Mouse (Mus musculus) liver, embryonic 14.5 days (tissue): ENCODE results near the gene Mindy4.

Experiments
- CTCF ChIP-seq: IDR thresholded peaks from 2 replicates; pipeline ENCODE4 v1.5.1; 2016; ENCODE audit warnings: antibody characterized with exemption, low read depth, control low read depth
- EP300 ChIP-seq: IDR thresholded peaks from 2 replicates; pipeline ENCODE4 v1.6.1; 2016; ENCODE audit warnings: antibody characterized with exemption, low read depth

- TF ChIP-seq CTCF (no peak), EP300 (no peak)
Measured at GRCm38 (mm10) chr6:55223986-55224385, 20.8 kb downstream of the Mindy4 start.
